Mouse (Mus musculus) cerebellum, adult (tissue): ENCODE results near the gene Dguok.

Experiments
- ATAC-seq: cut with Nextera tagmentation; 2 replicates; pipeline ENCODE4 v1.9.2; 2017; ENCODE audit warnings: mild to moderate bottlenecking, moderate library complexity, mixed read lengths; ENCODE audit not compliant: insufficient number of reproducible peaks, low FRiP score, low TSS enrichment

The Dguok gene

DNA sequence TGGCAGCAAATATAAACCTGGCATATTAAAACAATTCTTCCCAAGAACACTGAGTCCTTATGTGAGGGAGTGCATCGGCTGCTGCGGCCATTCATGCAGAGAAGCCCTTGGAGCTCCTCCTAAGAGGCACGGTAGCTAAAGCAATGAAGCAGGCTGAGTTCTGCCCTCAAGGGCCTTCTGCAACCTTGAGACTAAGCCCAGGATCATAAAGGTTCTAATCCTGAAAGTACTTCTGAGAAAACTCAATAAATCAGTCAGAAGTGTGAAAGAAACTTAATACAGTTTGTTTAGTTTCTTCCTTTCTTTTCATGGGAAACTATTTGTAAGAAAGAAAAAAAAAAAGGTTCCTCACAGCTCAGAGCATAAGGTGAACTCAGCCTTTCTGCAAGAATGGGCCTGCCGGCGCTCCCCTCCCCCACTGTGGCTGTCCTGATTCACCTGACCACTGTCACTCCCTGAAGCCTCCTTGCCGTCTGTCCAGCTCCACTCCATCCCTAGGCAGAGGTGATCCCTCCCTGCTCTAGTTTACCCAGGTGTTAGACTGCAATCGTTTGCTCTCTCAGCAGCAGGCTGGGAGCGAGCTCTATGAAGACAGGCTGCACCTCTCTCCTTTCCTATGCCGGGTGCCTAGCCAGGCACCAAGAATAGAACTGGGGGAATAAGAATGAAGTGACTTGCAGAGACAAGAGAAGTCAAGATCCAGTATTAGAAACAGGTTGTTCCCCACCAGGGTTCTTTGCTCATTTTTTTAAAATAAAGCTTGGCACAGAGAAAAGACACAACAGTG, 5.1 kb downstream of the Dguok start:
- no peak for ATAC-seq

DNA sequence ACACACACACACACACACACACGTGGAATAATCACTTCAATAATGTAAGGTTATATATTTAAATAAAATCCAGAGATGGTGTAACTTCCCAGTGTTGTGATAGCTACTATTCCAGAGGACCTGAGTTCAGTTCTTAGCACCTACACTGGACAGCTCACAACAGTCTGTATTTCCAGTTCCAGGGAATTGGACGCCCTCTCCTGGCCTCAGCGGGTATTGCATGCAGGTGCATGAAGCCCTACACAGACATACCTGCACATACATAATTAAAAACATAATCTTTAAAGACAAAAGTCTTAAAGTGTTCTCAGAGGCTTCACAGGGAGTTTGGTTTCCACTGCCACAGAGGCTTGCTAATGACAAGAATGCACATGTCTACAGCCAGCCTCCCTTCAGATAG, 6.3 kb downstream of the Dguok start:
- no peak for ATAC-seq

DNA sequence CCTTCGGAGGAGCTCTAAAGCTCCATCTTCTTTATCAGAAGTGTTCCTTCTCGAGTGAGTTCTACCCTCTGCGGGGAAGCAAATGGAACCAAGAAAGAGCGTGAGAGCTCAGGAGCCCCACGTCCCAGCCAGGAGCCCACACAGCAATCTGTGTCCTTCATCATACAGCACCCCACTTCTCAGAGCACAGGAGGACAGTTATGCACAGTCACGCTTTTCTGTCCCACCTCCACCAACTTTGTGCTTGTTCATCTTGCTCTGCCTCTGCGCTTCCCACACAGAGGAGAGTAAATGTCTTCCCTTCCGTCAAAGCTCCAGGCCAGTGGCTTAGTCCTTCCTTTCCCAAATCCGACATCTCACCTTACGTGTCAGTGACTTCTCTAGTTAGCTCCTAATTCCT, 7.7 kb downstream of the Dguok start:
- ATAC-seq: no peak

DNA sequence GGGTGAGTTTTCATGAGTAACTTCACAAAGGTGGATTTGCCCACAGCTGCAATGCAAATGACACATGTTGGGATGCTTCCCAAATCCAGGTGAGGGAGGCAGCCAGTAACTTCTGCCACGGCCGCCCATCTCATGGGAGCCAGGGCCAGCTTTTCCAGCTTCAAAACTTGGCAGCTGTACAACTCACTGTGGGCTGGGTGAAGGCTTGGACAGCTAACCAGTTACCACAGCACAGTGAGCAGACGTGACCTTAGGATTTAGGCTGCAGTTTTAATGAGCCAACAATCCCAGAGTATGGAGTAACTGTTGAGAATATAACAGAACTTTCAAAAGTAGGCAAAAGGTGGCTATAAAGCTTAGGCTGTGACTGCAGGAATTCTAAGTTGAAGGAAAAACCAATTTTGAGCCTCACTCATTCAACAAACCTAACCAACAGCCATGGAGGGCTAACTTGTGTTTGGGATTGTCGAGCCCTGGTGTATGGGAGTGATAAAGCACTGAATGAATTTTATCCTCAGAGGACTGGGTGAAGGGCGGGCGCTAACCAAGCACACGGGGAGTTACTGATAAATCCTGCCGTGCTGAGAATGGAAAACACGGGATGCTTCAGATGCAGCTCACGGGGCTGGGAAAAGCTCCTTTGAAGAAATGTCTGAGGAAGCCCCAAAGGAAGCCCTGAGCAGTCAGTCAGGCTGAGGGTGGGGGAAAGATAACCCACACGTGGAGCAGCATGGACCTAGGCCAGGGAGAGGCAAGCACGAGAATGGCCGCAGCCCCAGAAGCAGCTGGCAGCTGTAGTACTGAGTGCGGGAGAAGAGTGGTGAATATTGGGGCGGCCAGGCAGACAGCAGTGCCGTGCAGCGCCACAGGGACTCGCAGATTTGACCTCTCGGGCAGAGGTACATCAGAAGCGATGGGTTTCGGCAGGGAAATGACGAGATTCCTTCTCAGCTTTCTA, 9.7 kb downstream of the Dguok start:
- no peak for ATAC-seq

DNA sequence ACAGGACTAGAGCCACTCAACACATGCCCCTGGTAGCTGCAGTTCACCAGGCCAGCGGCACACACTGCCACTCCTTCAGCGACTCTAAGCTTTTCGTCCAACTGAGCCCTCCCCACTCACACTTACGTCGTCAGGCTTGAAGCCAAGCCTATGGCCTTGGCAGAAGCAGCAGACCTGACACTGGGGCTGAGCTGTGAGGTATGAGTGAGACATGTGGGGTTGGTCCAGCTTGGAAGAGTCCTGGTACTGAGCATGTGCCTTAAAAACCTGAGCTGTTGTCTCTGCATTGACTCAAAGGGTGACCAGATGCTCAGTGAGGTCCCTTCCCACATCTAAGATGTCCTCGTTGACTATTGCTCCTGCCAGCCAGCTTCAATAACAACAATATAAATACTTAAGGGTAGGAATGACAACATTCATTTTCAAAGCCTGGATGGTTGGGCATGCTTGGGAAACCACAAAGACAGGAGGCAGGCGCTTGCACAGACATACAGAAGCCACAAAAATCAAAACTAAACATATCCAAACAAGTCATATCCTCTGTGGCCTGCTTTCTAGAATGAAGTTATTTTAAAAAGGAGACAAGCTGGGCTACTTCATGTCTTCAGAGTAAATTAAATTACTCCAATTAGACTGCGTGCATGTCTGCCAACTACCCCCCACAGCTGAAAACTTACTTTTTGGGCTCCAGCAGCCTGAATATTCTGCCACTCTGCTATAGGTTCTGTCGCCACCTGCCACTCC, 10.6 kb downstream of the Dguok start:
- 0 out of 2 replicates have a peak, but pooled peaks have one; percentile 49 for ATAC-seq

DNA sequence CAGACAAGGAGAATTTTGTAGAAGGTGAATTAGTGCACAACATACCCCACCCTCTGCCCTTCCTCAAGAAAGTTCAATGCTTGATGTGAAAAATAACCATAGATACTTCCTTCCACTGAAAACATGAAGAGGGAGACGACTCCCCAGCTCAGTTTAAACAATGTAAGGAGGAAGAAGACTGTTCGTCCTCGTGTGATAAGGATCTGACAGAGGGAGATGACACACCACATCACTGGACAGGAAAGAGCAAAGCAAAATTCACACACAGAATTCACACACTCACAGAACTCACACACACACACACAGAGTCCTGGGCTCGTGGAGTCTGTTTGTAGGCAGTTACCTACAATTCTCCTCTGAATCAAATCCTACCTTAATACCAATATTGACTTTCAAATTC, 16.1 kb downstream of the Dguok start:
- no peak for ATAC-seq

DNA sequence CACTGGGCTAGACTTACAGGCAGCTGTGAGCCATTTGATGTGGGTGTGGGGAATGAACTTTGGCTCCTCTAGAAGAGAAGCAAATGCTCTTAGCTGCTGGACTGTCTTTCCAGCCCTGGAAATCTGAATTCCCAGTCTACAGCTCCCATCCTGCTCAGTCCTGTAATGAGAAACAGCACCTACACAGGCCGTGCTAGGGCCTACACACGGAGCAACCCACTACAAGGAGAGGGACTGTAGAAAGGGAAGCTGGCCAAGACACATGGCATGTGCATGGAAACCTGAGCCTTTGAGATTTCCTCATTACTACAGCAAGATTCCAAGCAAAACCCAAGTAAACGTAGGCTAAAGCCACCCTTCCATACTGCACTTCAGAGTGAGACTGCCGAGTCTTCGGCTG, 18.6 kb downstream of the Dguok start:
- no peak for ATAC-seq

DNA sequence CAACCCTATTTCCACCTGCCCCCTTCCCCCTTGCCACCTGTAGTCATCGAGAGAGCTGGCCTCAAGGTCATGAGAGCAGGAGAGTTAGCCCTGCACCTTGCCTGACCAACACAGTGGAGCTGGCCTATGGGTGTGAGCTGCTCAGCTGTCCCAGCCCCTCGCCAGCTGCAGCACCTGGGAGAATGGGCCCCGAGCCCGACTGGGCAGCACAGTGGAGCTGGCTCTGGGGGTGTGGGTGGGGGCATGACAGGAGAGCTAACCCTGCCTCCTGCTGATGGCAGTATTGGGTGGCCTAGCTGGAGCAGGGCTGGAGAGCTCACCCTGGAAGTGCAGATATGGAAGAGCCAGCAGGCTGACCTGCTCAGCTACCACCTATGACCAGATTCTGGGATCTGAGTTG, 19.5 kb downstream of the Dguok start:
- ATAC-seq: no peak

DNA sequence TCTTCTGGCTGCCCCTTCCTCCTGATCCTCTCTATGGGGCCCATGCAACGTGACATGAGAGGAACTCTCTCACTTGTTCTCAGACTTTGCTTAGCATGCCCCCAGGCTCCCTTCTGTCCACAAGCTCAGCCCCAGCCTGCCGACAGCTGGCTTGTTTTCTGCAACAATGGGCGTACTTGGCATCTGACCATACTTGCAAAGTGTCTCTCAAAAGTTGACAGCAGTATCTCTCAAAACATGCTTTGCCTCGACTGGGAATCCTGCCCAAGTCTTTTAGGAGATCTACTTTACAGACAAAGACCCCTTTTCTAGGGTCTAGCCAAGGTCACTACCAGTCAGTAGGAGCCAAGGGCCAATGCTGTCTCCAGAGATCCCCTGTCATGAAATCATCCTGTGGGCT, 20.9 kb downstream of the Dguok start:
- ATAC-seq: no peak

DNA sequence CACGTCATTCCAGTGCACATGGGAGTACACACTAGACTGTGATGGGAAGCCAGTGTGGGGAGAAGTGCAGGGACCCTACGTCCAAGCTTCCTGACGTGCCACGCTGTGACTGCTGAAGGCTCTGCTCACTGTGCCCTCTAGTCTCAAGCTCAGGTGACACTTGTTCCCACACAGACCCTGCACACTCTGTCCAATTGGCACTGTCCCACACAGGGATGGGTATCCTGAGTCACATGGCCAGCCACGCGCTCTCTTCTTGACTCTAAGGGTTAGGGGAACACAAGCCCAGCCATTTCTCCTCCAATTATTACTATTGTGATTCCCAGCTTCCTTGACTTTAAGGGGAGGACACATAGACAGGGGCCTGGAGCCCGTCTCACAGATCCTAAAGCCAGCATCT, 23.0 kb downstream of the Dguok start:
- ATAC-seq: no peak

DNA sequence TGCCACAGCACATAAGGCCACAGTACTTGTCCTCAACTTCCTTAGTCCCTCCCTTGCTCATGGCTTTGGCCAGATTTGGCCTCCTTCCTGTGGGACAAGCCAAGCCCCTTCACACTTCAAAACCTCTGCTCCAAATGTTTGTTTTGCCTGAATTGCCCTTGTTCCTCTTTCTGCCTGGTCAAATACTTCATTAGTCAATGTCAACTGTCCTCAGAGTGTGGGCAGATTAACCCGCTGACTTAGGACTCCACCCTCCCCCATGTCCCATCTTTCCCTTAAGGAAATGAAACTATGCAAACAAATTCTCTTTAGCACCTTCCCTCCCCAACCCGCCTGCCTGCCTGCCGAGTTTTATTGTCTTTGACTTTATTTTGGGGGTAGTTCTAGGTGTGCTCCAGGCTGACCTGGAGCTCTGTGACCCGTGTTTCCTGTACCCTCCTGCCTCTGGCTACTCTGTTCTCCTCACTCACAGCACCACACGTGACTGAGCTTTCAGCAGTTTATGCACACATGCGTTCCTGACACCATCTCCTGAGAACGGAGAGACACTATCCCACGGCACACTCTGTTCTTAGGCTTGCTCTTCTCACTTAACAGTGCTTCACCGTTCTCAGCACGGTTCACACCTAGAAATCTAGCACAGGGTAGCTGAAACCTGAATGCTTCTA, 24.2 kb downstream of the Dguok start:
- ATAC-seq: no peak

DNA sequence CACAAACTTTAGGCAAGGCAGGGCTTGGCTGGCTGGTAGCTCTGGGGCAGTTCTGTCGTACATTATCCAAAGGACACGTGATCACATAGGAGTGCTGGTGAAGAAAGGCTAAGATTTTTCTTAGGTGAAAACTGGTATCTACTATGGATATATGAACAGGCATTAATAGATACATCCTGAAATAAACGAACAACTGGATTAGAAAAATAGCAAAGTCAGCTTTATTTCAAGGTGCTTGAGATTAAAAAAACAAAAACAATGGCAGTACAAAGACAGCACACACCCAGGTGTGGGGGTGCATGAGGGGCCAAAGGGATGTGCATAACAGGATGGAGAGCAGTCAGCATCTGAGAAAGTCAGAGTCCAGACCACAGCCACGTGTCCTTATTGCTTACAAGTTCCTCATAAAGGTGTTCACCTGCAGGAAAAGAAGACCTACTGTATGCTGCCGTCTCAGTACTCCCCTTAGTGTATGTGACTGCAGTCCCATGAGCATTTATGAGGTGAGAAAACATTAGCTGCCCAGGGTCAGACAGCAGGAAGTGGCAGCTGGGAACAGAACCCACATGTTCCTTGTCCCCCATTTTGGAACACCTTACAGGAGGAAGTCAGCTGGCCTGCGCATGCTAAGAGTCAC, 26.6 kb downstream of the Dguok start:
- no peak for ATAC-seq

DNA sequence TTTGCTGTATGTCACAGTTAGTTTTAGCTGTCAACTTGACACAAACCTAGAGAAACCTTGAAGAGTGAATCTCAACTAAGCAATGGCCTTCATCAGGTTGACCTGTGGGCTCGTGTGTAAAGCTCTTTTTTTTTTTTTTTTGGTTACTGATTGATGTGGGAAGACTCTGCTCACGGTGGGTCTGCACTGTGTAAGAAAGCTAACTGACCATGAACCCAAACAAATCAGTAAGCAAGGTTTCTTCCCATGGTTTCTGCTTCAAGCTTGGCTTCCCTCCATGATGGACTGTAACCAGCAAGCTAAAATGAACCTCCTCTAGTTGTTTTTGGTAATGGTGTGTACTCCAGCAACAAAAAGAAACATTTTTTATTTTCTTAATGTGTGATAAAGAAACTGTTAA, 27.6 kb downstream of the Dguok start:
- no peak for ATAC-seq

DNA sequence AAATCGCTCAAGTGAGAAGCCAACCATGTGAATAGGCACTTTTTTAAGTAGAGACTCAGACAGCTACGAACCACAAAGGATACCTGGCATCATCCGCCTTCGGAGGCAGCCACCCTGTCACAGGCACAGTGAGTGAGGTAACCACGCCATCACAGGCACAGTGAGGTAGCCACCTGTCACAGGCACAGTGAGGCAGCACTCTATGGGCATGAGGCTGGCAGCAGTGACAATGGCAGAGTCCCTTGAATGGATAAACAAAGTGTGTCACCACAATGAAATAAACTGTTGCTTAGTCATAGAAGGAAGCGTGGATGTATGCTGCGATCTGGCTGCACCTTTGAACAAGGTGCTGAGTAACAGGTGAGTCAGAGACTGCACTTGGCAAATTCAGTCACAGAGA, 28.1 kb downstream of the Dguok start:
- ATAC-seq: no peak

DNA sequence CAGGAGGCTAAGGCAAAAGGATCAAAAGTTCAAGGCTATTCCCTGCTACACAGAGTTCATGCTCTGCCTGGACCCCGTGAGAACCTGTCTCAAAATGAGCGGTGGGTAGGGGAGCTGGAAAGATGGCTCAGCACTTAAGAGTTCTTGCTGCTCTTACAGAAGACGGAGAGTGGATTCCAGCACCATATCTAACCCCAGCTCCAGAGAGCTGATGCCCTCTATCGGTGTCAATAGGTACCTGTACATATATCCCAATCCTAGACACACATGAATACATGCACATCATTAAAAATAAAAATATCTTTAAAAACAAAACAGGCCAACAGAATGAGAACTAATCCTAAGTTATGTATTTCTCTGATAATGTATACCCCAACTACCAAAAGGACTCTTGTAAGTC, 28.6 kb downstream of the Dguok start:
- no peak for ATAC-seq

DNA sequence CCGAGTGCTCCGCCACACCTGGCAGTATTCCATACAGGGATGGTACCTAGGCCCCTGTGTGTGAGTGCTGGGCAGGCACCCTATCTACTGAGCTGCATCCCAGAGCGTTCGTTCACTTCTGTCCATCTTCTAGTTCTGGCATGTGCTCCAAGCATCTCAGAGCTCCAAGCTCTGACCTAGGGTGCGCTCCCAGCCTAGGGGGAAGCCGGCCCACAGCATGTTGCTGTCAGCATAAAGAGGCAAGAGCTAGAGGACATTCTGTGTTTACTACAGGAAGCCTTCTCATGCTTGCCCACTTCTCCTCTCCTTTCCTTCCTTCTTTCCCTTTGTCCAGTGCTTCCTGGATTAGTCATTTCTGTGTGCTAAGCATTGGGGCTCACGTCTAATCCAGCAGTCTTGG, 31.3 kb downstream of the Dguok start:
- ATAC-seq: no peak

DNA sequence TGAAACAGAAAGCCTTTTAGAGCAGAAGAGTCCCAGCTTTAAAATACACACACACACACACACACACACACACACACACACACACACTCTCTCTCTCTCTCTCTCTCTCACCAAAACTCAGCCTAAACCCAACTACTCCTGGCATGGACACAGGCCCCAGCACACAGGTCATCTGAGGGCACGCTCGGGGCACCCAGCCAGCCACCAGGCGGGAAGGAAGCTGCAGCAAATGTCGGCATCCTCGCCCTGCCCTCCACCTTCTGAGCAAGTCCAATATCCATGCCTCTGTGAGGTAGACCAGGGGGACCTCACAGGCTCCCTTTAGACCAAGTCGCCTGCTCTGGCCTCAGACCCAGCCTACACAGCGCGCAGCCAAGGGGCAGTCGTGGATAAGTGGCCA, 33.5 kb downstream of the Dguok start:
- ATAC-seq: 0 out of 2 replicates have a peak, but pooled peaks have one; percentile 58

DNA sequence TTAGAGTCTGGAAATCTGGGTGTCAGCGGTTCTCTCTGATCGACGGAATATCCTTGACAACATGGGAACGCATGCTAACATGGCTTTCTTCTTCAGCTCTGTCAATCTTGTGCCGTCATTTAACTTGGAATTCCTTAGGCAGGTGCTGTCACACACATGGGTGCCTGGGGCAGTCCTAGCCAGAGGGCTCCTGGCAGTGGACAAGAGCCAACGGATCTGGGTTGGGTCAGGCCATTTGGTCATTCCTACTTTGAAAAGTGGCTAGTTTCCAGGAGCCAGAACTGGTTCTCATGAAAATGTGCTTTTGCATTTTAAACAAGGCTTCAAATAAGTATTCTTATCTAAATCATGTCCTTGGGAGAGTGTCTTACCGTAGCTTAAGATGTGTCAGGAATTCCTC, 35.0 kb downstream of the Dguok start:
- no peak for ATAC-seq

DNA sequence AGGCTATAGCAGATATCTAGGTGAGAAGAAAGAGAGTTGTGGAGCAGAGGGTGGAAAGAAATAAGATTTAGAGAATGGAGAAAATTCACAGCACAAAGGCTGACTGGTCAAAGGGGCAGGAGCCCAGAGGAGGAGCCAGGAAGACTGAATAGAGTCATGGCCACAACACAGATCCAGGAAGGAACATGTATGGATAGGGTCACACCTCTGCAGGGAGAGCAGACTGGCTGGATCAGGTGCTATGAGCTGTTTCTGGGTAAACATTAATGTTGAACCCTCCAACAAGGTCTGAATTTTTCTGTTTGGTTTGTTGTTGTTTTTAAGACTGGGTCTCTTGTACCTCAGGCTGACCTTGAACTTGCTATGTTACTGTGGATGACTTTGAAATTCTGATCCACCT, 42.8 kb downstream of the Dguok start:
- no peak for ATAC-seq
